Mouse (Mus musculus) midbrain, embryonic 14.5 days (tissue): ENCODE data around the gene Lgi4. TPM values are rescaled to one million over a fixed set of nuclear protein-coding genes. Genes with fewer than 3 reads are reported as not detected.

ENCODE experiments used
- ATAC-seq: fragments of 200-750 bp; cut with Nextera tagmentation; 2 replicates; pipeline ENCODE4 v1.8.0; 2017; ENCODE audit warnings: moderate number of reproducible peaks, moderate library complexity; ENCODE audit not compliant: low FRiP score, low TSS enrichment
- DNase-seq: peaks from one replicate; pipeline ENCODE4 v3.0.0-alpha.2; 2015
- H3K27ac ChIP-seq: fragments of 300-500 bp; sonication (generic); replicated peaks from 2 replicates; pipeline ENCODE4 v1.5.1; 2014; ENCODE audit warnings: mild to moderate bottlenecking, low read depth, low read length, moderate library complexity
- H3K27me3 ChIP-seq: fragments of 300-500 bp; sonication (generic); 2 replicates; pipeline ENCODE4 v1.6.1; 2014; ENCODE audit warnings: low read length, control low read depth, mixed read lengths; ENCODE audit not compliant: control insufficient read depth, insufficient read depth
- H3K36me3 ChIP-seq: fragments of 300-500 bp; sonication (generic); 2 replicates; pipeline ENCODE4 v1.6.1; 2014; ENCODE audit warnings: low read length, control low read depth; ENCODE audit not compliant: control insufficient read depth, insufficient read depth
- H3K4me1 ChIP-seq: fragments of 300-500 bp; sonication (generic); 2 replicates; pipeline ENCODE4 v1.6.1; 2014; ENCODE audit warnings: mild to moderate bottlenecking, antibody characterized with exemption, low read length, control low read depth; ENCODE audit not compliant: control insufficient read depth, insufficient read depth
- H3K4me2 ChIP-seq: fragments of 300-500 bp; sonication (generic); 2 replicates; pipeline ENCODE4 v1.6.1; 2014; ENCODE audit warnings: mild to moderate bottlenecking, low read length, moderate library complexity
- H3K4me3 ChIP-seq: fragments of 300-500 bp; sonication (generic); replicated peaks from 2 replicates; pipeline ENCODE4 v1.5.1; 2014; ENCODE audit warnings: low read depth, low read length
- H3K9ac ChIP-seq: fragments of 300-500 bp; sonication (generic); replicated peaks from 2 replicates; pipeline ENCODE4 v1.6.1; 2014; ENCODE audit warnings: mild to moderate bottlenecking, low read length, moderate library complexity
- H3K9me3 ChIP-seq: fragments of 300-500 bp; sonication (generic); 2 replicates; pipeline ENCODE4 v1.6.1; 2016; ENCODE audit warnings: low read length, control low read depth, mixed read lengths; ENCODE audit not compliant: control insufficient read depth
- WGBS: fragments of 180-500 bp; shearing (Covaris S2); extraction: QIAGEN DNeasy Blood & Tissue Kit; methylation state at CpG from one replicate; pipeline ENCODE4 v1.1.7; 2014; 5-methylcytosine and 5-hydroxymethylcytosine counted together
- polyA plus RNA-seq: library from polyadenylated mRNA; unstranded; fragments of >200 nt; fragmentation: Nextera tagmentation; extraction: Ambion mirVana; gene quantifications from 2 replicates; pipeline ENCODE4 v1.2.1, GENCODE M21; 2014

Gene Lgi4
- polyA plus RNA-seq, 1 experiment from 2014 or later = 0.17 TPM

GRCm38 (mm10) chr7:31054661-31055320 lies 4.4 kb upstream of the Lgi4 start:
- peaks cover 18% of the 10 kb centered on the region for H3K4me1 ChIP-seq
- WGBS = 40% methylated on average over 11 of the region's 11 CpGs
- H3K9me3 ChIP-seq = no peaks in the 10 kb centered on the region
- H3K9ac ChIP-seq = no peak overlapping the region
- H3K27me3 ChIP-seq = peaks cover 38% of the 10 kb centered on the region
- H3K4me2 ChIP-seq = no peak overlapping the region
- ATAC-seq (no peak), DNase-seq (no peak)
- no peak overlapping the region for H3K27ac ChIP-seq
- H3K36me3 ChIP-seq = no peaks in the 10 kb centered on the region
- no peak overlapping the region for H3K4me3 ChIP-seq

- no peaks in the 10 kb centered on the region for H3K9me3 ChIP-seq
- no peak overlapping the region for H3K4me3 ChIP-seq
- 2% methylated on average over 10 of the region's 10 CpGs for WGBS
- peaks cover 38% of the 10 kb centered on the region for H3K27me3 ChIP-seq
- ATAC-seq = no peak
- H3K4me1 ChIP-seq = peaks cover 13% of the 10 kb centered on the region
- H3K36me3 ChIP-seq = no peaks in the 10 kb centered on the region
- no peak overlapping the region for H3K4me2 ChIP-seq
- no peak overlapping the region for H3K27ac ChIP-seq
- H3K9ac ChIP-seq = no peak overlapping the region
- DNase-seq = peak; percentile 13
Observed at GRCm38 (mm10) chr7:31055354-31055824, 3.8 kb upstream of the Lgi4 start.

GRCm38 (mm10) chr7:31055883-31056282 lies 3.3 kb upstream of the Lgi4 start:
- no peak for DNase-seq
- no peaks in the 10 kb centered on the region for H3K36me3 ChIP-seq
- ATAC-seq = no peak
- peaks cover 9% of the 10 kb centered on the region for H3K4me1 ChIP-seq
- H3K4me3 ChIP-seq = no peak overlapping the region
- H3K4me2 ChIP-seq = no peak overlapping the region
- 34% methylated on average over 3 of the region's 4 CpGs for whole genome bisulfite sequencing
- H3K9ac ChIP-seq = no peak overlapping the region
- H3K9me3 ChIP-seq = no peaks in the 10 kb centered on the region
- H3K27ac ChIP-seq = no peak overlapping the region
- peaks cover 33% of the 10 kb centered on the region for H3K27me3 ChIP-seq

GRCm38 (mm10) chr7:31056448-31056847 lies 2.7 kb upstream of the Lgi4 start:
- no peaks in the 10 kb centered on the region for H3K36me3 ChIP-seq

GRCm38 (mm10) chr7:31057071-31057470 lies 2.1 kb upstream of the Lgi4 start, which contains the start of gene Fxyd1:
TSS of gene Fxyd1 (minus strand) at chr7:31057199.
- no peak within 1 kb of the TSS for H3K9ac ChIP-seq
- DNase-seq = no peak
- 0 out of 2 replicates have a peak, but pooled peaks cover 3% of the 10 kb centered on the region for H3K4me1 ChIP-seq
- WGBS = 71% methylated on average over 2 of the region's 2 CpGs
- ATAC-seq = no peak
- H3K4me3 ChIP-seq = no peak within 1 kb of the TSS
- no peak within 1 kb of the TSS for H3K27ac ChIP-seq
- no peak within 1 kb of the TSS for H3K4me2 ChIP-seq
- no peaks in the 10 kb centered on the region for H3K36me3 ChIP-seq
- no peaks in the 10 kb centered on the region for H3K9me3 ChIP-seq
- H3K27me3 ChIP-seq = peaks cover 21% of the 10 kb centered on the region

More at GRCm38 (mm10) chr7:31056448-31056847, 2.7 kb upstream of the Lgi4 start:
- ATAC-seq = no peak
- 79% methylated on average over 7 of the region's 7 CpGs for WGBS
- Histone ChIP-seq H3K27ac (no peak overlapping the region), H3K9me3 (no peaks in the 10 kb centered on the region), H3K4me1 (peaks cover 3% of the 10 kb centered on the region; the same call in 1 of the 2 replicates), H3K9ac (no peak overlapping the region), H3K4me3 (no peak overlapping the region), H3K27me3 (peaks cover 27% of the 10 kb centered on the region), H3K4me2 (no peak overlapping the region)
- no peak for DNase-seq

- H3K4me3 ChIP-seq = no peak overlapping the region
- WGBS = 80% methylated on average over 5 of the region's 5 CpGs
- no peak overlapping the region for H3K27ac ChIP-seq
- H3K4me2 ChIP-seq = no peak overlapping the region
- H3K9ac ChIP-seq = no peak overlapping the region
- no peak for ATAC-seq
- H3K4me1 ChIP-seq = no peaks in the 10 kb centered on the region
- no peak for DNase-seq
- H3K27me3 ChIP-seq = peaks cover 14% of the 10 kb centered on the region
- no peaks in the 10 kb centered on the region for H3K9me3 ChIP-seq
- no peaks in the 10 kb centered on the region for H3K36me3 ChIP-seq
Observed at GRCm38 (mm10) chr7:31057730-31058129, 1.4 kb upstream of the Lgi4 start.

- ATAC-seq = no peak
- Histone ChIP-seq H3K27me3 (peaks cover 9% of the 10 kb centered on the region), H3K4me2 (no peak overlapping the region), H3K9ac (no peak overlapping the region), H3K4me1 (no peaks in the 10 kb centered on the region), H3K4me3 (no peak overlapping the region), H3K9me3 (no peaks in the 10 kb centered on the region), H3K36me3 (no peaks in the 10 kb centered on the region), H3K27ac (no peak overlapping the region)
- WGBS = 92% methylated on average over 6 of the region's 6 CpGs
- no peak for DNase-seq
Observed at GRCm38 (mm10) chr7:31058211-31058610, 931 bp upstream of the Lgi4 start.

- 56% methylated on average over 11 of the region's 11 CpGs for WGBS
- no peaks in the 10 kb centered on the region for H3K27me3 ChIP-seq
- no peak overlapping the region for H3K4me2 ChIP-seq
- ATAC-seq = no peak
- no peak overlapping the region for H3K9ac ChIP-seq
- H3K9me3 ChIP-seq = no peaks in the 10 kb centered on the region
- H3K36me3 ChIP-seq = no peaks in the 10 kb centered on the region
- H3K4me3 ChIP-seq = no peak overlapping the region
- no peaks in the 10 kb centered on the region for H3K4me1 ChIP-seq
- DNase-seq = no peak
- no peak overlapping the region for H3K27ac ChIP-seq
Observed at GRCm38 (mm10) chr7:31059919-31060620, 928 bp downstream of the Lgi4 start.

- Histone ChIP-seq H3K4me3 (no peak overlapping the region), H3K9ac (no peak overlapping the region), H3K36me3 (no peaks in the 10 kb centered on the region), H3K4me2 (no peak overlapping the region), H3K27ac (no peak overlapping the region), H3K27me3 (no peaks in the 10 kb centered on the region), H3K9me3 (no peaks in the 10 kb centered on the region), H3K4me1 (no peaks in the 10 kb centered on the region)
- 86% methylated on average over 7 of the region's 7 CpGs for WGBS
- no peak for DNase-seq
- ATAC-seq = no peak
Observed at GRCm38 (mm10) chr7:31060621-31061010, 1.5 kb downstream of the Lgi4 start.
